Mouse (Mus musculus): ENCODE measurements around the gene Smim7. TPM values are rescaled to one million over a fixed set of nuclear protein-coding genes. Genes with fewer than 3 reads are reported as not detected.

Gene Smim7
- polyA plus RNA-seq, 1 experiment from 2014 or later = 141 TPM

DNA sequence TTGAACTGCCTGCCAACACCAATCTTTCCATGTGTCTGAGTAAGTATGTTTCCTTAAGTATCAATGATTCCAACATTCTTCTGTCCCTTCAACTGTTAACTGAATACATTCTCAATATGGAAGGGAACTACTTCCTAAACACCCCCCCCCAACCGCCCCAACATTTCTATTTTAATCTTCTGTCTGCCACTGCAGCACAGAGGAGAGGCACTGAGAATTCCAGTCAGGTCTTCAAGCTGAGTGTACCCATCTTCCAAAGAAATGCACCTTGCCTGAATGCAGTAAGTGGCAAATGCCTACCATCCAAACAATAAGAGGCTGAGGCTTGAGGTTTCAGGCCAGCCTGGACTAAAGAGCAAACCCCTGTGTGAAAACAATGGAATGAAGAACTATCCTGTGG is 38.8 kb downstream of the Smim7 start:
- Histone ChIP-seq H3K27me3 (no peaks in the 10 kb centered on the region), H3K4me1 (replicated peaks) (no peaks in the 10 kb centered on the region), H3K9me3 (no peaks in the 10 kb centered on the region), H3K4me3 (no peak overlapping the region), H3K4me2 (no peak overlapping the region), H3K36me3 (no peaks in the 10 kb centered on the region; the same call in 1 of the 2 replicates), H3K27ac (no peak overlapping the region), H3K9ac (no peak overlapping the region)
- 94% methylated on average over 1 of the region's 1 CpGs for WGBS
- no peak for ATAC-seq (ENCODE audit: low FRiP score)

DNA sequence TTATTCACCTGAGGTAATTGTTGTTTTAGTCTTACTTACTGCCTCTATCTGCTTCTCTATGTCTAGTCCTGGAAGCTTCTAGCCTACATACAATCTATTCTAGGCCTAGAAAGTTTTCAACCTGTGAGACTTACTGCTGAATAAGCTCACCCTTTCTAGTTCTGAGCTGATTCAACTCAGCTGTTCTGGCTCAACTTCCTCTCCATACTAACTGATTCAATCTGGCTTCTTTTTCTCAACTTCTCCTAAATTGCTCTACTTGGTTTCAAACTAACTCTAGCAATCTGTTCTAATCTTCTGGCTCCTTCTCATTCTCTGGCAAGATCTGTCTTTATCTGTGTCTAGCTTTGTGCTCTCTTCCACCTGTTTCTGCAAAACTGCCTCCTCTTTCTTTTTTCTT is 49.0 kb downstream of the Smim7 start:
- H3K36me3 ChIP-seq = no peaks in the 10 kb centered on the region
- H3K27ac ChIP-seq = no peak overlapping the region
- H3K4me1 ChIP-seq (replicated peaks) = 0 out of 2 replicates have a peak, but pooled peaks cover 3% of the 10 kb centered on the region
- no peak for ATAC-seq (ENCODE audit: low FRiP score)
- no peak overlapping the region for H3K4me3 ChIP-seq
- no peaks in the 10 kb centered on the region for H3K9me3 ChIP-seq
- no peaks in the 10 kb centered on the region for H3K27me3 ChIP-seq
- H3K9ac ChIP-seq = no peak overlapping the region
- H3K4me2 ChIP-seq = no peak overlapping the region

DNA sequence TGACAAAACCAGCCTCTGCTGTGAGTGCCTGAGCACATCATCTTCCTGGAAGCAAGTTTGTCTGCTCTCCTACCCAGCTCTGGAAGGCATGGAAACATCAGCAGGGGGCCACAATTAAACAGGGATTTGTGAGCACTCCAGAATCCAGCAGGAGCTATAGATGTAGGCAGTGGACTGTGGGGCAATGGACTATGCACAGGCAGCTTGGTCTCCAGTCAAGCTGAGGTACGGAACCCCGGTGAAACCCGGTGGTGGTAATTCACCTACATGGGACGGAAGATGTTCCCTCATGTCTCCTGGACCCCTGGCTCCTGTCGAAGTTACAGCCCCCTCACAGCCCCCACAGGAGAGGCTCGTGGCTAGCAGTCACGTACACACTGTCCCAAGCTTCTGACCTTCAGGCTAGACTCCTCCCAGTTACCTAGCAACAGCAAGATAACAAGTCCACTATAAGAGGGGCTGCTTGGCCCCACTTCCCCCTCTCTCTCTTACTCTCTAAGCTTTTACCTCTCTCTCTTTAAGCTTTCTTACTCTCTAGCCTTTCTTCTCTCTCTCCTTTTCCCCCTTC is 53.4 kb downstream of the Smim7 start:
- 87% methylated on average over 7 of the region's 7 CpGs for WGBS
- H3K9ac ChIP-seq = no peak overlapping the region
- no peak overlapping the region for H3K4me3 ChIP-seq
- peaks cover 3% of the 10 kb centered on the region; the same call in 1 of the 2 replicates for H3K36me3 ChIP-seq
- H3K4me1 ChIP-seq (replicated peaks) = 0 out of 2 replicates have a peak, but pooled peaks cover 3% of the 10 kb centered on the region
- no peak overlapping the region for H3K4me2 ChIP-seq
- no peaks in the 10 kb centered on the region for H3K9me3 ChIP-seq
- H3K27me3 ChIP-seq = no peaks in the 10 kb centered on the region
- no peak overlapping the region for H3K27ac ChIP-seq
- no peak for ATAC-seq (ENCODE audit: low FRiP score)

Small RNAs within 50 kb of the gene (microRNA-seq; reads per million reads assigned to microRNA genes)
- gene Gm28019 = not detected

Other genes starting within 250 kb of the Smim7 start
- gene Eps15l1, start 149.6 kb downstream of the Smim7 start, polyA plus RNA-seq (2015; fragmentation: Nextera tagmentation; extraction: Ambion mirVana) = 62.0 and 65.0 TPM in 2 replicates
- gene Calr3, start 127.2 kb downstream of the Smim7 start, polyA plus RNA-seq (2015; fragmentation: Nextera tagmentation; extraction: Ambion mirVana) = 1.1 and 1.3 TPM in 2 replicates
- gene 1700030K09Rik, start 127.2 kb downstream of the Smim7 start, polyA plus RNA-seq (2015; fragmentation: Nextera tagmentation; extraction: Ambion mirVana) = 18.0 and 18.9 TPM in 2 replicates
- 51.9 and 54.2 TPM in 2 replicates for gene Cherp, start 95.9 kb downstream of the Smim7 start, polyA plus RNA-seq (2015; fragmentation: Nextera tagmentation; extraction: Ambion mirVana)
- gene Slc35e1, start 78.5 kb downstream of the Smim7 start, polyA plus RNA-seq (2015; fragmentation: Nextera tagmentation; extraction: Ambion mirVana) = 9.1 and 9.2 TPM in 2 replicates
- 15.7 and 16.6 TPM in 2 replicates for gene Med26, start 22.8 kb downstream of the Smim7 start, polyA plus RNA-seq (2015; fragmentation: Nextera tagmentation; extraction: Ambion mirVana)
- gene Tmem38a, start 967 bp upstream of the Smim7 start, polyA plus RNA-seq (2015; fragmentation: Nextera tagmentation; extraction: Ambion mirVana) = 19.3 and 20.4 TPM in 2 replicates
- gene Nwd1, start 75.6 kb upstream of the Smim7 start, polyA plus RNA-seq (2015; fragmentation: Nextera tagmentation; extraction: Ambion mirVana) = 1.3 and 1.4 TPM in 2 replicates
- 171 and 175 TPM in 2 replicates for gene Sin3b, start 152.2 kb upstream of the Smim7 start, polyA plus RNA-seq (2015; fragmentation: Nextera tagmentation; extraction: Ambion mirVana)
- gene F2rl3, start 190.8 kb upstream of the Smim7 start, polyA plus RNA-seq (2015; fragmentation: Nextera tagmentation; extraction: Ambion mirVana) = 0.40 and 0.56 TPM in 2 replicates